Comparison of ENCODE assay signal across 21 mouse cellular contexts in the genomic region with DNA sequence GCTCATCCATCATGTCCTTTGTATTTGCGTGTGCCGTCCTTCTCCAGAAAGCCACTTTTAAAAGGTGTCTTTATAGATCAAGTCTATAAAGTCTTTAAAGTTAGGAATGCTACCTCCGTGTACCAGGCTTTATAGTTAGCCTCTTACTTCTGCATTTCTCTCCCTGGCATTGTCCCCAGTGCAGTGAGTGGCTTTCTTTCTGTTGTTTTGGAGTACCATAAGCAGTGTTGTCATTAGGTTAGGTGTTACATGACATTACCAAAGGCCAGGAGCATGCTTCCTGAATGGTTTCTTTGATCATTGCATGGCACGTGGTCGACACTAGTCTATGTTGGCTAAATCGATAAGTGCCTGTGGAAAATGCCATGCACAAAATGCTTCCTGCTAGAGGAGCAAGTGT. TPM values are rescaled to one million over a fixed set of nuclear protein-coding genes. Genes with fewer than 3 reads are reported as not detected.
DNase-seq lines count a peak whose midpoint lies in the region; ATAC-seq lines count a peak whose summit lies in the region.
"Had no signal": no experiment of that assay in that cellular context is flagged by ENCODE, and none has a peak within 500 bp of the region (broad histone marks: within the 10 kb centered on the region; RNA-seq: fewer than 3 reads in every experiment).

No protein-coding gene starts in this region.

- H3K4me3 ChIP-seq in heart, embryonic 12.5 days, result no peak overlapping the region
- H3K4me3 ChIP-seq in heart, embryonic 16.5 days (ENCODE audit: low read length), result no peak overlapping the region
- H3K4me3 ChIP-seq: embryonic facial prominence, embryonic 12.5 days; forebrain, embryonic 15.5 days; hindbrain, embryonic 15.5 days had no signal

- peak overlapping the region; percentile 32 for H3K4me2 ChIP-seq in heart, embryonic 12.5 days
- peak overlapping the region; percentile 26; the same call in 1 of the 2 replicates for H3K4me2 ChIP-seq in heart, embryonic 16.5 days (ENCODE audit: low read depth, low read length)
- H3K4me2 ChIP-seq: embryonic facial prominence, embryonic 12.5 days; forebrain, embryonic 15.5 days; heart, embryonic 11.5 days; hindbrain, embryonic 15.5 days had no signal

- no peaks in the 10 kb centered on the region for H3K9me3 ChIP-seq in heart, embryonic 12.5 days (replicated peaks)
- H3K9me3 ChIP-seq in heart, embryonic 16.5 days (replicated peaks; ENCODE audit: control insufficient read depth, low read length), result no peaks in the 10 kb centered on the region
- H3K9me3 ChIP-seq: embryonic facial prominence, embryonic 12.5 days; forebrain, embryonic 15.5 days; G1E; hindbrain, embryonic 15.5 days had no signal

- WGBS in heart, embryonic 12.5 days, result 48% methylated on average over 6 of the region's 6 CpGs
- WGBS in heart, embryonic 16.5 days, result 36% methylated on average over 6 of the region's 6 CpGs

- intact Hi-C loops in heart, postnatal 36 days (cut with DNase I), result no loop called here
- intact Hi-C loops in heart, postnatal 25 days (cut with DNase I), result no loop called here

- no peak for ATAC-seq in heart, embryonic 12.5 days (ENCODE audit: insufficient number of reproducible peaks, low FRiP score)
- ATAC-seq in heart, embryonic 16.5 days (replicated peaks; ENCODE audit: extremely low read depth, insufficient read depth, low FRiP score), result peak; percentile 69
- ATAC-seq in megakaryocyte, adult 5-6 weeks (ENCODE audit: poor library complexity, severe bottlenecking), result peak; percentile 71
- ATAC-seq: CD4-positive, CD25-positive, alpha-beta regulatory T cell, adult 4 months; forebrain, embryonic 15.5 days; intestine, embryonic 16.5 days had no signal

- no peaks in the 10 kb centered on the region for H3K27me3 ChIP-seq in heart, embryonic 12.5 days (replicated peaks)
- no peaks in the 10 kb centered on the region for H3K27me3 ChIP-seq in heart, embryonic 16.5 days (ENCODE audit: control insufficient read depth, insufficient read depth, low read length)
- H3K27me3 ChIP-seq: embryonic facial prominence, embryonic 12.5 days; forebrain, embryonic 15.5 days; hindbrain, embryonic 15.5 days had no signal

- no peak overlapping the region for H3K9ac ChIP-seq in heart, embryonic 12.5 days
- no peak overlapping the region for H3K9ac ChIP-seq in heart, embryonic 16.5 days (ENCODE audit: low read length)
- H3K9ac ChIP-seq: embryonic facial prominence, embryonic 12.5 days; forebrain, embryonic 15.5 days; hindbrain, embryonic 15.5 days had no signal

- H3K4me1 ChIP-seq in heart, embryonic 12.5 days (replicated peaks), result peaks cover 11% of the 10 kb centered on the region
- H3K4me1 ChIP-seq in heart, embryonic 16.5 days (ENCODE audit: control insufficient read depth, insufficient read depth, low read length), result peaks cover 7% of the 10 kb centered on the region; the same call in 1 of the 2 replicates
- H3K4me1 ChIP-seq: embryonic facial prominence, embryonic 12.5 days; forebrain, embryonic 15.5 days had no signal

- H3K27ac ChIP-seq in heart, embryonic 12.5 days (ENCODE audit: poor library complexity, severe bottlenecking), result no peak overlapping the region
- no peak overlapping the region for H3K27ac ChIP-seq in heart, embryonic 16.5 days (ENCODE audit: low read length)
- H3K27ac ChIP-seq: embryonic facial prominence, embryonic 12.5 days; forebrain, embryonic 15.5 days; hindbrain, embryonic 15.5 days had no signal

- no peak for DNase-seq in heart, postnatal 36 days
- DNase-seq in heart, postnatal 25 days (ENCODE audit: low spot score), result no peak
- no peak for DNase-seq in frontal cortex, adult 2 months (ENCODE audit: extremely low spot score in 1 of 2, low spot score in 1 of 2)
- DNase-seq in layer of hippocampus, adult 8-10 months (ENCODE audit: low spot score in 2 of 2), result no peak
- DNase-seq: adrenal gland, postnatal 10 days; B cell, adult 2 months; cerebellum, adult 11 months; cerebellum, adult 8-10 months; cerebellum, postnatal 14 days; gastrocnemius, postnatal 10 days; kidney, adult 2 months had no signal

- H3K36me3 ChIP-seq in heart, embryonic 12.5 days, result no peaks in the 10 kb centered on the region
- no peaks in the 10 kb centered on the region for H3K36me3 ChIP-seq in heart, embryonic 16.5 days (ENCODE audit: control insufficient read depth, insufficient read depth)
- H3K36me3 ChIP-seq: embryonic facial prominence, embryonic 12.5 days; forebrain, embryonic 15.5 days; G1E; hindbrain, embryonic 15.5 days had no signal

RNA-seq across cellular contexts. Expression of a gene that starts 48.2 kb away (rescaled TPM):
- 9.2 and 13.2 TPM in 2 replicates for polyA plus RNA-seq in heart, embryonic 12.5 days (2016; fragmentation: Nextera tagmentation; extraction: Ambion mirVana)
- 1 to 10 TPM; 2.5 to 3.3 TPM for total RNA-seq in heart, postnatal 36 days (2021)
- 3.6 and 5.9 TPM in 2 replicates for polyA plus RNA-seq in heart, embryonic 16.5 days (2015; fragmentation: Nextera tagmentation; extraction: Ambion mirVana)
- total RNA-seq in heart, postnatal 25 days (2021), result 1 to 10 TPM; 3.7 to 4.3 TPM
- total RNA-seq in megakaryocyte, adult 5-6 weeks (2015), result 0.09 TPM in 1 of 2 replicates, not detected in the other
- total RNA-seq in megakaryocyte, adult 5-6 weeks (2017), result 0.04 and 0.15 TPM in 2 replicates
- polyA plus RNA-seq in frontal cortex, adult 2 months (2012; rRNA removed), result 45.7 and 64.4 TPM in 2 replicates
- total RNA-seq in layer of hippocampus, adult 8-10 months (2022), result 100 to 1,000 TPM; 156 to 185 (median 171) TPM
- polyA plus RNA-seq: G1E had no signal

Comparison
In these comparisons a context has a peak if more than half of its experiments do, and no peak if none do; other contexts are left out.
1. RNA of a gene that starts 48.2 kb away (total RNA-seq): 156 to 185 TPM in layer of hippocampus, adult 8-10 months; 3.7 to 4.3 TPM in heart, postnatal 25 days, 2.5 to 3.3 TPM in heart, postnatal 36 days and 0.04 to 0.15 TPM in megakaryocyte, adult 5-6 weeks; every median in the first group is over 10 times any median in the second.